Mouse (Mus musculus) hindbrain, embryonic 14.5 days (tissue): ENCODE measurements around the gene Slc1a4. TPM values are rescaled to one million over a fixed set of nuclear protein-coding genes. Genes with fewer than 3 reads are reported as not detected.
A peak's percentile ranks its signal among the peaks of the same experiment; 100 is the strongest.

Experiments used
- ATAC-seq: fragments of 200-750 bp; cut with Nextera tagmentation; 2 replicates; pipeline ENCODE4 v1.8.0; 2017; ENCODE audit warnings: moderate number of reproducible peaks, mild to moderate bottlenecking, moderate TSS enrichment, moderate library complexity; ENCODE audit not compliant: low FRiP score
- DNase-seq: peaks from one replicate; pipeline ENCODE4 v3.0.0-alpha.2; 2015; ENCODE audit warnings: low spot score
- H3K27ac ChIP-seq: fragments of 300-500 bp; sonication (generic); 2 replicates; pipeline ENCODE4 v1.5.1; 2014; ENCODE audit warnings: mild to moderate bottlenecking, moderate library complexity
- H3K27me3 ChIP-seq: fragments of 300-500 bp; sonication (generic); 2 replicates; pipeline ENCODE4 v1.6.1; 2014; ENCODE audit warnings: mild to moderate bottlenecking, low read length, mixed read lengths; ENCODE audit not compliant: control insufficient read depth, insufficient read depth
- H3K36me3 ChIP-seq: fragments of 300-500 bp; sonication (generic); replicated peaks from 2 replicates; pipeline ENCODE4 v1.6.1; 2014; ENCODE audit not compliant: control insufficient read depth, insufficient read depth
- H3K4me1 ChIP-seq: fragments of 300-500 bp; sonication (generic); replicated peaks from 2 replicates; pipeline ENCODE4 v1.6.1; 2014; ENCODE audit warnings: antibody characterized with exemption, low read length, mixed read lengths; ENCODE audit not compliant: control insufficient read depth, insufficient read depth
- H3K4me2 ChIP-seq: fragments of 300-500 bp; sonication (generic); replicated peaks from 2 replicates; pipeline ENCODE4 v1.6.1; 2014; ENCODE audit warnings: mild to moderate bottlenecking, moderate library complexity
- H3K4me3 ChIP-seq: fragments of 300-500 bp; sonication (generic); replicated peaks from 2 replicates; pipeline ENCODE4 v1.5.1; 2014; ENCODE audit warnings: mild to moderate bottlenecking, low read length
- H3K9ac ChIP-seq: fragments of 300-500 bp; sonication (generic); 2 replicates; pipeline ENCODE4 v1.6.1; 2014
- H3K9me3 ChIP-seq: fragments of 300-500 bp; sonication (generic); 2 replicates; pipeline ENCODE4 v1.6.1; 2016; ENCODE audit warnings: low read length; ENCODE audit not compliant: control insufficient read depth
- WGBS: fragments of 180-500 bp; shearing (Covaris S2); extraction: QIAGEN DNeasy Blood & Tissue Kit; methylation state at CpG from one replicate; pipeline ENCODE4 v1.1.7; 2014; 5-methylcytosine and 5-hydroxymethylcytosine counted together
- polyA plus RNA-seq: library from polyadenylated mRNA; unstranded; fragments of >200 nt; fragmentation: Nextera tagmentation; extraction: Ambion mirVana; gene quantifications from 2 replicates; pipeline ENCODE4 v1.2.1, GENCODE M21; 2014

Gene Slc1a4
- polyA plus RNA-seq, 1 experiment from 2014 or later: 70.8 TPM

DNA sequence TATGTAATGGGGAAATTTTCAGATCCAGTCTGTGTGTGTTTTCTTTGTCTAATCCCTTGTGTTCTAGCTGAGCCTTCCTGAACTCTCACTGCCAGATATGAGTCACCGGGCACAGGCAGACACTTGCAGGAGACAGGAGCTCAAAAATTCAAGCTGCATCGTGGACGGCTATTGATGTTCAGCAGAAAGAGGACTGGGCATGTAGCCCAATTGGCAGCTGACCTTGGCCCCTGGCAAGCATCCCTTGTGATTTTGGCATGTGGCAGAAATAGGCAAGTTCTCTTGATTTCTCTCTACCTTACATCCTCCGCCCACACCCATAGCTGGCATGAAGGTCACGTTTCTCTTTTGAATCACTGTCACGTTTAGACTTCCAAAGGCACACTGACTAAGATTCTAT is 15.0 kb upstream of the Slc1a4 start:
- Histone ChIP-seq H3K4me1 (no peaks in the 10 kb centered on the region), H3K9me3 (no peaks in the 10 kb centered on the region), H3K9ac (no peak overlapping the region), H3K27ac (no peak overlapping the region), H3K4me3 (no peak overlapping the region), H3K4me2 (no peak overlapping the region), H3K27me3 (no peaks in the 10 kb centered on the region), H3K36me3 (no peaks in the 10 kb centered on the region)
- ATAC-seq (peak; percentile 59; the same call in 1 of the 2 replicates), DNase-seq (peak; percentile 65)
- WGBS: 65% methylated on average over 6 of the region's 6 CpGs

DNA sequence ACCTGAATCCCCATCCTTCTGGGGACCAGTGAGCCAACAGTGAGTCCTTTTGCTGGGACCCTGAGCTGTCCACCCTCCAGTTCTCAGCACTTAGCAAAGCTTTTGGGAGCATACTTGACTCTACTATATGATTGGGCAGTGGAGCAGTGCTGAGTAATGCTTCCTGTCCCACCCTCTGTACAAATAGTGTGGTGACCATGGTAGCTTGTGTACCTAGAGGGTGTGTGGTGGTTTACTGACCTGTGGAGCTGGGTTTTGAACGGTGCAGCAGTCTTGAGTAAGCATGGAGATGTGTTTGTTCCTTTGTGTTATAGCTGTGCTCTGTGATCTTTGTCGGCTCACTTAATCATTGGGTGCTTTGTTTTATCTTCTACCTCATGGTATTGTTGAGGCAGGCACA is 13.9 kb upstream of the Slc1a4 start:
- Histone ChIP-seq H3K27me3 (no peaks in the 10 kb centered on the region), H3K4me2 (no peak overlapping the region), H3K36me3 (no peaks in the 10 kb centered on the region), H3K27ac (no peak overlapping the region), H3K9me3 (no peaks in the 10 kb centered on the region), H3K4me3 (no peak overlapping the region), H3K4me1 (no peaks in the 10 kb centered on the region), H3K9ac (no peak overlapping the region)
- WGBS: 86% methylated on average over 2 of the region's 2 CpGs
- ATAC-seq (no peak), DNase-seq (no peak)

DNA sequence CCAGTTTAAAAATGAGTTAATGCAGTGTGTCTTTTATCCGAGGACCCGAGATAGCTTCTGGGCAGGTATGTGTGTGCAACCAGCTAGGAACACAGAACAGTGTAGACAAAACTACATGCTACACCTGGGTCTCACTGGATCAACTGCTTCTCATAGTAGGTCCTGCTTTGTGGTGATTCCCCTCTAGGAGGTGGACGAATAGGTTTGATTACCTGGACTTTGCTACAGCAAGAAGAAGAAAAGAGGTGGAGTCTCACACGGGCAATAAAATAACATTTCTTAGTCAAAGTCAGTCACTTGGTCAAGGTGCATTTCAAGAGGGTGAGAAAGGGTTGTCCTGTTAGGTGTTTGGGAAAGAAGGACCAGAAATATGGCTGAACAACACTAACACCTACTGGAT is 11.4 kb upstream of the Slc1a4 start:
- Histone ChIP-seq H3K27me3 (no peaks in the 10 kb centered on the region), H3K9ac (no peak overlapping the region), H3K4me2 (no peak overlapping the region), H3K4me1 (no peaks in the 10 kb centered on the region), H3K36me3 (no peaks in the 10 kb centered on the region), H3K9me3 (no peaks in the 10 kb centered on the region), H3K27ac (no peak overlapping the region), H3K4me3 (no peak overlapping the region)
- WGBS: 95% methylated on average over 4 of the region's 4 CpGs
- ATAC-seq: no peak
- no peak for DNase-seq

DNA sequence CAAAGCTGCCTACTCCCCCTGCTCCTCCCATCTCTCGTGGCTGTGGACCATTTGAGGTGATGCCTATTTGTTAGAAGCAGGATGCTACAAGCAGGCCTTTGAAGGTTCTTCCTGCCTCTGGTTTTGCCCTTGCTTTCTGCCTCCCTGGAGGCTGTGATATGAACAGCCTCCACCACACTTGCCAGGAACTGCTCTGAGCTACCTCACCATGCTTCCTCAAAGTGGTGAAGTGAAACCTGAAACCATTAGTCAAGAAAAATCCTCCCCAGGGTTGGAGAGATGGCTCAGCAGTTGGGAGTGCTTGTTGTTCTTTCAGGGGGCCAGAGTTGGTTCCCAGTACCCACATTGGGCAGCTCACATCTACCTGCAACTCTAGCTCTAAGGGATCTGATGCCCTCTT is 9.1 kb upstream of the Slc1a4 start:
- no peak for DNase-seq

DNA sequence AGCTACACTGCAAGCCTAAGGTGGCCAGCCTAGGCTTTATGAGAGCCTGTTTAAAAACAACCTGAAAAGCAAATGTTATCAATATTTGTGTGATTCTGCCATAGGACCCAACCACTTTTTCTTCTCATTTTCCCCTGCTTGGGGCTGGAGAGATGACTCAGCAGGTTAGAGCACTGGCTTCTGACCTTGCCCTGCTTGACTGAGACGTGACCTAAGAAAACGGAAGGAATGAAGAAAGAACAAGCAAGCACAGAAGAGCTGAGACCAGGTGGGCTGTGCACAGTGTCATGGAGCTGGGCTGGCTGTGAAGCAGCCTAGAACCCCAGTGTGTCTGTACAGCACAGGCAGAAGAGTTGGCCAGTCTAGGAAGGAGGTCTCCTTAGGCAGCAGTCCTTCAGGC is 6.2 kb upstream of the Slc1a4 start:
- H3K36me3 ChIP-seq: no peaks in the 10 kb centered on the region
- DNase-seq: no peak
- ATAC-seq: no peak
- H3K4me1 ChIP-seq: no peaks in the 10 kb centered on the region
- no peaks in the 10 kb centered on the region for H3K27me3 ChIP-seq
- no peak overlapping the region for H3K9ac ChIP-seq
- no peak overlapping the region for H3K4me3 ChIP-seq
- H3K27ac ChIP-seq: no peak overlapping the region
- H3K9me3 ChIP-seq: no peaks in the 10 kb centered on the region
- WGBS: 77% methylated on average over 2 of the region's 2 CpGs
- no peak overlapping the region for H3K4me2 ChIP-seq

More for the DNA sequence above, 9.1 kb upstream of the Slc1a4 start:
- H3K36me3 ChIP-seq: no peaks in the 10 kb centered on the region
- no peak overlapping the region for H3K27ac ChIP-seq
- no peaks in the 10 kb centered on the region for H3K4me1 ChIP-seq
- H3K27me3 ChIP-seq: no peaks in the 10 kb centered on the region
- no peak overlapping the region for H3K4me3 ChIP-seq
- no peak for ATAC-seq
- no peak overlapping the region for H3K4me2 ChIP-seq
- whole genome bisulfite sequencing: 75% methylated on average over 1 of the region's 1 CpGs
- H3K9me3 ChIP-seq: no peaks in the 10 kb centered on the region
- no peak overlapping the region for H3K9ac ChIP-seq

DNA sequence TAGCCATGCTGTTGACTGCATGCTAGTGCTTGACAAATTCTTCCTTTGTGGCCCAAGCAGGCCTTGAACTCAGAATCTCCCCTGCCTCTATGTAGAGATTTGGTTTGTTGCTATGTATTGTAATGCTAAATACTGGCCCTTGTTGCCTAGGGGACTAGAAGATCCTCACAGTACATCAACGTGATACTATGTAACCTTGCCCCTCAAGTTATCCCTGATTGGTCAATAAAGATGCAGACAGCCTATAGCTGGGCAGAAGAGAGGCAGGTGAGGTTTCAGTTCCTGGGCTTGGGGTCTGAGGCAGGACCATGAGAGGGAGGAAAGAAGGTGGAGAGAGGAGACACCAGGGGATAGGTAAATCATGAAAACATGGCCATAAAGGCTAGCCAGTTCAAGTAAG is 1.8 kb upstream of the Slc1a4 start:
- ATAC-seq (no peak), DNase-seq (no peak)
- Histone ChIP-seq H3K27ac (no peak overlapping the region), H3K27me3 (no peaks in the 10 kb centered on the region), H3K4me3 (no peak overlapping the region), H3K4me1 (peaks cover 22% of the 10 kb centered on the region), H3K4me2 (no peak overlapping the region), H3K36me3 (no peaks in the 10 kb centered on the region), H3K9me3 (no peaks in the 10 kb centered on the region), H3K9ac (no peak overlapping the region)
- 3% methylated on average over 1 of the region's 1 CpGs for WGBS

DNA sequence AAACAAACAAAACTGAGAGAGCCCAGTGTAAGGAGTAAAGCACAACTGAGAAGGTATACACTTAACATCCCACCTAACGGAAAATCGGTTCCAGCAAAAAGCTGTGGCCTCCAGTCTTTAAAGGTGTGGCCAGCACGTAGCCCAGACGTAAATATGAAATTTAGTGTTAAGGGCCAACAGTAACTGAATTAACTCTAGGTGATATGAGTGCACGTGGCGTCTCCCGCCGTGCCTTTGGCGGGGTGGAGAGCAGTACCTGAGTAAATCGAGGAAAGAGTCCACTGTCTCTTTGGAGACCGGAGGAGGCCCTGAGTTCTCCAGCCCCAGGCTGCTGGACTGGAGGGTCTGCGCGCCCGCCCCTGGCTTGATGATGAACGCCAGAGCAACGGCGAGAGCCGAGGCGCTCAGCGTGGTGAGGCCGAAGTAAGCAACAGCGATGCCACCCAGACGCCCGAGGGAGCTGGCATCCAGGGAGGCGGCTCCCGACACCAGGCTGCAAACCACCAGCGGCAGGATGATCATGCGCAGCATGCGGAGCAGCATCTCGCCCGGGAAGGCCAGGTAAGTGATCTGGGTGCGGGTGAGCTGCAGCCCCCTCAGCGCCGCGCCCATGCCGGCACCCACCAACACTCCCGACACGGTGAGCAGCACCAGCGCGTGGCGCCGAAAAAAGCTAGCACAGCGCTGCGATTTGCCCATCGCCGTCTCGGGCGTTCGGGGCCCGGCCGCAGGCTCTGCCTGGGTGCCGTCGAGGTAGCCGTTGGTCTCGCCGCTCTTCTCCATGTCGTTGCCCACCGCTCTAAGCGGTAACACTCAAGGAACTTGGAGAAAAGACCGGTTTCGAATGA is 599 bp downstream of the Slc1a4 start:
- no peaks in the 10 kb centered on the region for H3K27me3 ChIP-seq
- WGBS: 1% methylated on average over 61 of the region's 61 CpGs
- no peaks in the 10 kb centered on the region for H3K36me3 ChIP-seq
- H3K27ac ChIP-seq: peak overlapping the region; percentile 96
- H3K9ac ChIP-seq: peak overlapping the region; percentile 82
- DNase-seq: peak; percentile 45
- peak overlapping the region; percentile 82 for H3K4me2 ChIP-seq
- peak; percentile 49 for ATAC-seq
- H3K9me3 ChIP-seq: no peaks in the 10 kb centered on the region
- H3K4me1 ChIP-seq: peaks cover 22% of the 10 kb centered on the region
- H3K4me3 ChIP-seq: peak overlapping the region; percentile 61

DNA sequence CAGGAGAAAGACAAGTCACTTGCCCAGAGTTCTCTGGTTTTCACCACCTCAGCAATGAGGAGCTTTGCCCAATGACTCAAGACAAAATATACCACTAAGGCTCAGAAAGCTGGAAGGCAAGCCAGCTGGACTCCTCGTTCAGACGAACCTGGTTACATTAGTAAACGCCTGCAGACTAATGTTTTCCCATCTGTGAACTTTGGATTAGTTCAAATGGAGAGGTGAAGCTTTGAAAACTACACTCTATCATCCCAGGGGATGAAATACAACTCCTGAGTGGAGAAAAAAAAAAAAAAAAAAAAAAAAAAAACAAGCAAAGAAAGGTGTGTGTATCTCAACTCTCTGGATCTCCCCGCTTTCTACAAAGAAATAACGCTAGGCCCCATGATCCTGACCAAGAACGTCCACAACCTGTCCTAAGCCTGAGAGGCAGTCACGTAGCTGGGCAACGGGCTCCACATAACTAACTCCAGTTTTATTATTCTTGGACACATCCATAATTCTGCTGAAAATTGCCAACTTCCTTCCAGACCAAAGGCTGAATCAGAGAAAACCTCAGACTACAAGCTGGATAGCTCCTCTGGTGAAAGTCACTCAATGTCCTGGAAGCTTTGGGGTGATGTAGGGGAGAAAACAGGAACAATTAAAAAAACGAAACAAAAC is 1.4 kb downstream of the Slc1a4 start:
- peaks cover 22% of the 10 kb centered on the region for H3K4me1 ChIP-seq
- peak; percentile 47 for DNase-seq
- H3K9me3 ChIP-seq: no peaks in the 10 kb centered on the region

DNA sequence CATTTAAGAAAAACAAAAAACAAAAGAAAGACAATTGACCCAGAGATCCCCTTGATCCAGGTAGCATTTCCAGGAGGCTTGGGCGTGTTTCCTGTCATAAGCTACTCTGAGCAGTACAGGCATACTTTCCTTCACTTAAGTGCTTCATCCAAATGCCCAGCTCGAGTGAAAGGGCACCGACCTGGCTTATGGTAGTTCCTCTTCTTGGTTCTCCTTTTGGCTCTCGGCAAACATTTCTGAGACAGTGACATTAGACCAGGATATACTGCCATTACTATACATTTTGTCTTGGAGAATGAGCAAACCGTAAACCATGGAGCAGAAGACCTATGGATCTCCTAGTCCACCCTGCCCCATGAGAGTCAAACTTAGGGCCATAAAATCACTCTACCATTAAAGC is 2.8 kb downstream of the Slc1a4 start:
- ATAC-seq: no peak
- Histone ChIP-seq H3K9ac (no peak overlapping the region), H3K4me1 (peaks cover 22% of the 10 kb centered on the region), H3K36me3 (no peaks in the 10 kb centered on the region), H3K4me3 (peak overlapping the region; percentile 61), H3K9me3 (no peaks in the 10 kb centered on the region), H3K27ac (peak overlapping the region; percentile 34; the same call in 1 of the 2 replicates), H3K27me3 (no peaks in the 10 kb centered on the region), H3K4me2 (peak overlapping the region; percentile 82)
- DNase-seq: no peak
- WGBS: 93% methylated on average over 5 of the region's 5 CpGs

More for the DNA sequence above, 1.4 kb downstream of the Slc1a4 start:
- Histone ChIP-seq H3K27ac (peak overlapping the region; percentile 96), H3K4me3 (peak overlapping the region; percentile 61), H3K36me3 (no peaks in the 10 kb centered on the region), H3K27me3 (no peaks in the 10 kb centered on the region), H3K9ac (peak overlapping the region; percentile 82), H3K4me2 (peak overlapping the region; percentile 82)
- WGBS: 43% methylated on average over 9 of the region's 9 CpGs
- no peak for ATAC-seq
